8 mouse cellular contexts compared by ENCODE assay signal in the genomic region with DNA sequence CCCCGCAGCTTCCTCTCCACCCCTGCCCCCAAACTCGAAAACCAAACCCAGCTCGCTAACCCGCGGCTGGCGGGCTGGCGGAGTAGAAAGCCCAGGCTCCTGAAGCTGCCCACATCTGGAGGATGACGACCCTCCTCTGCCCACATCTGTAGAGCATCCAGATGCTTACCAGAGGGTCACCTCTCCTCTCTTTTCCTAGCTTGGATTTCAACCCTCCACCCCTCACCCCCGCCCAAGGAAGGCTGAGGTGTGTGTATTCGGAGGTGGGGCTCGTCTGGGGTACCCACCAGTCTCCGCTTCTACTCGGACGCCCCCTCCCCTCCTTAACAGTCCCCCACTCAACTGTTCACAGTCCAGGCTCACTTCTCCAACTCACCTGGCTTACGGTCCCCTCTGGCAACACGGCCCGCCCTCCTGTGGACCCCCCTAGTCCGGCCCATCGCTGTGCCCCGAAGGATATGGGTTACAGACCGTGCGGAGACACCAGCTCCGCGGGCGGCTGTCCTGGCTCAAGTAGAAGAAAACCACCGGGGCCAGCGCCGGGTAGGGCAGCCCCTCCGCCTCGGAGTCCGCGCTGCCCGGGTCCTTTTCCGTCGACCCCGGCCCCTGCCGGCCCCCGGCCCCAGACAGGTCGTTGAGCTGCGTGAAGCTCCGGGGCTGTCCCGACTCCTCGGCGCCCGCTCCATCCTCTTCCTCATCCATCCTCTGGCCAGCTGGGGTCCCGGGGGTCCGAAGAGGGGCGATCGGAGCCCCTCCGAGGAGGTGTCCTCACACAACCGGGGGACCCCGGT. TPM values are rescaled to one million over a fixed set of nuclear protein-coding genes. Genes with fewer than 3 reads are reported as not detected.
DNase-seq lines count a peak whose midpoint lies in the region; ATAC-seq and TF ChIP-seq lines count a peak whose summit lies in the region.

No protein-coding gene starts in this region.

- H3ac ChIP-seq in myocyte (ENCODE audit: control insufficient read depth, insufficient read length), result no peak overlapping the region

- no peaks in the 10 kb centered on the region for H3K36me3 ChIP-seq in hindbrain, embryonic 14.5 days (replicated peaks; ENCODE audit: control insufficient read depth, insufficient read depth)
- H3K36me3 ChIP-seq in myocyte (ENCODE audit: control insufficient read depth, insufficient read depth), result no peaks in the 10 kb centered on the region

- ATAC-seq in hindbrain, embryonic 14.5 days (ENCODE audit: low FRiP score), result no peak

- under 1% methylated on average over 52 of the region's 52 CpGs for WGBS in hindbrain, embryonic 14.5 days

- H3K4me1 ChIP-seq in hindbrain, embryonic 14.5 days (replicated peaks; ENCODE audit: control insufficient read depth, insufficient read depth, low read length), result peaks cover 51% of the 10 kb centered on the region

- peak overlapping the region; percentile 88 for H3K27ac ChIP-seq in hindbrain, embryonic 14.5 days

- H3K79me2 ChIP-seq in myocyte (ENCODE audit: control insufficient read depth, insufficient read depth), result no peaks in the 10 kb centered on the region

- H3K9me3 ChIP-seq in hindbrain, embryonic 14.5 days (ENCODE audit: control insufficient read depth, low read length), result no peaks in the 10 kb centered on the region

- H3K4me2 ChIP-seq in hindbrain, embryonic 14.5 days (replicated peaks), result peak overlapping the region; percentile 96
- H3K4me2 ChIP-seq in myocyte (ENCODE audit: low read depth), result peak overlapping the region; percentile 81

- H3K27me3 ChIP-seq in hindbrain, embryonic 14.5 days (ENCODE audit: control insufficient read depth, insufficient read depth, low read length), result no peaks in the 10 kb centered on the region
- peaks cover 40% of the 10 kb centered on the region for H3K27me3 ChIP-seq in myocyte (ENCODE audit: control insufficient read depth, insufficient read depth, insufficient read length)

- peak overlapping the region; percentile 97 for H3K9ac ChIP-seq in hindbrain, embryonic 14.5 days

- TF ChIP-seq POLR2A in myocyte (IDR thresholded peaks at IDR 0.05; ENCODE audit: insufficient read length, low read depth), result no peak

- peak; percentile 57 to 64 for DNase-seq in cerebellum, postnatal 10 days
- DNase-seq in cerebellum, adult 11 months, result no peak
- peak; percentile 42 for DNase-seq in right cerebral cortex, postnatal 4 days
- no peak for DNase-seq in right cerebral cortex, postnatal 14 days
- DNase-seq in hindbrain, embryonic 14.5 days (ENCODE audit: low spot score), result no peak
- no peak for DNase-seq in layer of hippocampus, adult 9-10 months (ENCODE audit: low spot score)
- no peak for DNase-seq in lung, adult 18-20 months

- peak overlapping the region; percentile 91 for H3K4me3 ChIP-seq in hindbrain, embryonic 14.5 days (replicated peaks; ENCODE audit: low read length)
- no peak overlapping the region for H3K4me3 ChIP-seq in myocyte

TF ChIP-seq in myocyte, 11 proteins besides CTCF, POLR2A, EP300 and RAD21:
- TF ChIP-seq USF1 (IDR thresholded peaks at IDR 0.05; ENCODE audit: low read depth) (no peak), MYOD1 (IDR thresholded peaks at IDR 0.05; ENCODE audit: control insufficient read depth in 1 of 3, insufficient read length in 2 of 3, low read depth in 2 of 3) (no peak)

RNA-seq across cellular contexts. Expression of gene Cacna1g, which starts 0.9 kb away (rescaled TPM):
- 18.6 and 22.8 TPM in 2 replicates for polyA plus RNA-seq in hindbrain, embryonic 14.5 days (2014; fragmentation: Nextera tagmentation; extraction: Ambion mirVana)
- polyA plus RNA-seq in myocyte (2012; fragmentation: generic; extraction: Trizol), result 0.05 TPM

RNA-seq across cellular contexts. Expression of gene Spata20, which starts 12.9 kb away (rescaled TPM):
- polyA plus RNA-seq in hindbrain, embryonic 14.5 days (2014; fragmentation: Nextera tagmentation; extraction: Ambion mirVana), result 0.33 and 1.3 TPM in 2 replicates
- not detected for polyA plus RNA-seq in myocyte (2012; fragmentation: generic; extraction: Trizol)

RNA-seq across cellular contexts. Expression of gene Epn3, which starts 26.7 kb away (rescaled TPM):
- 1.6 and 2.0 TPM in 2 replicates for polyA plus RNA-seq in hindbrain, embryonic 14.5 days (2014; fragmentation: Nextera tagmentation; extraction: Ambion mirVana)
- polyA plus RNA-seq in myocyte (2012; fragmentation: generic; extraction: Trizol), result 0.05 TPM

RNA-seq across cellular contexts. Expression of gene Mycbpap, which starts 48.4 kb away (rescaled TPM):
- 3.3 and 5.1 TPM in 2 replicates for polyA plus RNA-seq in hindbrain, embryonic 14.5 days (2014; fragmentation: Nextera tagmentation; extraction: Ambion mirVana)
- 0.02 TPM for polyA plus RNA-seq in myocyte (2012; fragmentation: generic; extraction: Trizol)

Comparison
In these comparisons a context has a peak if more than half of its experiments do, and no peak if none do; other contexts are left out.
1. DNase-seq: peak in cerebellum, postnatal 10 days (2 of 2) and right cerebral cortex, postnatal 4 days (single experiment); none in cerebellum, adult 11 months (single experiment), right cerebral cortex, postnatal 14 days (single experiment), hindbrain, embryonic 14.5 days (single experiment), layer of hippocampus, adult 9-10 months (single experiment) and lung, adult 18-20 months (0 of 2).
2. RNA of gene Cacna1g, which starts 0.9 kb away (polyA plus RNA-seq): 18.6 to 22.8 TPM in hindbrain, embryonic 14.5 days; 0.05 TPM in myocyte (single experiment); every median in the first group is over 10 times any median in the second.